Mouse (Mus musculus): ENCODE results near the gene Ttc9b.

- TF ChIP-seq CTCF (conservative IDR thresholded peaks at IDR 0.05; ENCODE audit: low read length) (no peak), NANOG (IDR thresholded peaks at IDR 0.05; ENCODE audit: borderline replicate concordance, low read length) (no peak)
Observed at GRCm38 (mm10) chr7:27662038-27662437, 8.3 kb downstream of the Ttc9b start.

Measured in E14TG2a.4 (cell line).